Mouse (Mus musculus): ENCODE data around the gene Nkapd1. TPM values are rescaled to one million over a fixed set of nuclear protein-coding genes. Genes with fewer than 3 reads are reported as not detected.
"Not testable (repeated sequence)": the region's sequence is repeated elsewhere in the genome, so short reads cannot be mapped to it uniquely, and the experiment has no call there.

Gene Nkapd1
- polyA plus RNA-seq, 1 experiment from 2014 or later = 20.1 TPM

DNA sequence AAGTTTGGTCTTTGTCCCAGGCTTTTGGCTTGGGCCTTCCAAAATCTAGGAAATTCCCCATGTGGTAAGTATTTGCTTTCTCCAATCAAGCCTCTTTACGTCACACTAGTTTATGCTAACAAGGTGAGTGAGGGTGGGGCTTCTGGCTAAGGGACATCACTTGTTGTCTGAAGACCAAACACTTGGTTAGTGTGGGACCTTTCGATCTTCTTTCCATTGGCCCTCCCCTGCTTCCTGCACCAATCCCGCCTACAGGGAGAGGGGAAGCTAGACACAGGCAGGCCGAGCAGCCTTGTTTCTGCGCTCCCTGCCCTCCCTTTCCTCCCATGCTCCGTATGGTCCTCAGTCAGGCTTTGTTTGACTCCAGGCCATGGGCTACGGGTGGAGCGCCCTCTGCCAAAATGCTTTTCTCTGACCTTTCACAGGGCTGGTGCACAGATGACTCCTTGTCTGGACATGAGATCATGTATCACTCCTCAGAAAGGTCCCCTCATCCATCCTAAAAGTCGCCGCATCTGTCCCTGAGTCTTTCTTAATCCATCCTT, 29.6 kb upstream of the Nkapd1 start:
- H3K27me3 ChIP-seq (replicated peaks; ENCODE audit: control insufficient read depth, insufficient read depth, low read length) = no peaks in the 10 kb centered on the region
- ATAC-seq (replicated peaks; ENCODE audit: low FRiP score) = no peak
- no peak overlapping the region for H3K9ac ChIP-seq (ENCODE audit: low read depth, low read length)
- no peak overlapping the region for H3K27ac ChIP-seq (ENCODE audit: low read depth, low read length)
- no peak overlapping the region for H3K4me3 ChIP-seq (ENCODE audit: low read depth, low read length)
- no peaks in the 10 kb centered on the region; the same call in 1 of the 2 replicates for H3K4me1 ChIP-seq (replicated peaks; ENCODE audit: control insufficient read depth, insufficient read depth, low read length)
- no peaks in the 10 kb centered on the region for H3K9me3 ChIP-seq (ENCODE audit: control insufficient read depth, low read length)
- peaks cover 55% of the 10 kb centered on the region for H3K36me3 ChIP-seq (ENCODE audit: control insufficient read depth, insufficient read depth, low read length)
- no peak for DNase-seq (ENCODE audit: low spot score)
- H3K4me2 ChIP-seq = no peak overlapping the region
- 84% methylated on average over 10 of the region's 10 CpGs for WGBS

DNA sequence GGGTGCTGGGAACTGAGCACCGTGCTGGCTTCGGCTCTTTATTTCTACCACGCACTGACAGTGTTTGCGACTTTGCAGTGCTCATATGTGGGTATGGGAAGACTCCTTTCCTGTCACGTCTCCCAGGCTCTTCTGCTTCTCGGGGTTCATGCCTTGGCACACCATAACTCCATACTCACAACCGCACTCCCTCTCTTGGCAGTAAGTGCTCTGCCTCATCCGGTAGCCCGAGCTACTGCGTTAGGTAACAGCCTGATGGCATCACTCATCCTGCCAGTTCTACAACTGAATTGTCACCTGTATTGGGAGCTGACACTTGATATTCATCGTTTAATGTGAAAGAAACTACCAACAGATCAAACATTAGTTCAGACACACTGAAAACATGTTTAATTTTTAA, 17.0 kb upstream of the Nkapd1 start:
- H3K36me3 ChIP-seq (ENCODE audit: control insufficient read depth, insufficient read depth, low read length) = peaks cover 20% of the 10 kb centered on the region
- H3K27ac ChIP-seq (ENCODE audit: low read depth, low read length) = no peak overlapping the region
- H3K9me3 ChIP-seq (ENCODE audit: control insufficient read depth, low read length) = no peaks in the 10 kb centered on the region
- H3K4me2 ChIP-seq = no peak overlapping the region
- WGBS = 92% methylated on average over 11 of the region's 11 CpGs
- DNase-seq (ENCODE audit: low spot score) (no peak), ATAC-seq (replicated peaks; ENCODE audit: low FRiP score) (no peak)
- no peaks in the 10 kb centered on the region for H3K27me3 ChIP-seq (replicated peaks; ENCODE audit: control insufficient read depth, insufficient read depth, low read length)
- no peak overlapping the region for H3K9ac ChIP-seq (ENCODE audit: low read depth, low read length)
- H3K4me3 ChIP-seq (ENCODE audit: low read depth, low read length) = no peak overlapping the region
- 0 out of 2 replicates have a peak, but pooled peaks cover 3% of the 10 kb centered on the region for H3K4me1 ChIP-seq (replicated peaks; ENCODE audit: control insufficient read depth, insufficient read depth, low read length)

DNA sequence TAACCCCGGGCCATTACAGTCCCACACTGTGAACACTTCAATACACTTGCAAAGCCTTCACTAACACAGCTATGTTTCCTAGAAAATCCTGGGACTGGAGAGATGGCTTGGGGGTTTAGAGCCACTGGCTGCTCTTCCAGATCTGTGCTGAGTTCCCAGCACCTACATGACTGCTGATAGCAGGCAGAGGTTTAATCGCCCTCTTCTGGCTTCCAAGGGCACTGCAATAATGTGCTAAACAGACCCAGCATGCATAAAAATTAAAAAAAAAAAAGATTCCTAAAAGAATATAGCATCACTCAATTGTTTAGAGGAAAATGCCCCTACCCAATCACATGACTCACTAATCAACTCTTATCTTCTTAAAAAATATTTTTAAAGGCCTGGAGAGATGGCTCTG, 15.8 kb upstream of the Nkapd1 start:
- Histone ChIP-seq H3K36me3 (ENCODE audit: control insufficient read depth, insufficient read depth, low read length) (peaks cover 15% of the 10 kb centered on the region), H3K27me3 (replicated peaks; ENCODE audit: control insufficient read depth, insufficient read depth, low read length) (no peaks in the 10 kb centered on the region), H3K9ac (ENCODE audit: low read depth, low read length) (no peak overlapping the region), H3K4me3 (ENCODE audit: low read depth, low read length) (no peak overlapping the region), H3K9me3 (ENCODE audit: control insufficient read depth, low read length) (no peaks in the 10 kb centered on the region), H3K27ac (ENCODE audit: low read depth, low read length) (no peak overlapping the region), H3K4me1 (replicated peaks; ENCODE audit: control insufficient read depth, insufficient read depth, low read length) (0 out of 2 replicates have a peak, but pooled peaks cover 3% of the 10 kb centered on the region), H3K4me2 (no peak overlapping the region)
- 55% methylated on average over 2 of the region's 2 CpGs for WGBS
- ATAC-seq (replicated peaks; ENCODE audit: low FRiP score) (no peak), DNase-seq (ENCODE audit: low spot score) (no peak)

DNA sequence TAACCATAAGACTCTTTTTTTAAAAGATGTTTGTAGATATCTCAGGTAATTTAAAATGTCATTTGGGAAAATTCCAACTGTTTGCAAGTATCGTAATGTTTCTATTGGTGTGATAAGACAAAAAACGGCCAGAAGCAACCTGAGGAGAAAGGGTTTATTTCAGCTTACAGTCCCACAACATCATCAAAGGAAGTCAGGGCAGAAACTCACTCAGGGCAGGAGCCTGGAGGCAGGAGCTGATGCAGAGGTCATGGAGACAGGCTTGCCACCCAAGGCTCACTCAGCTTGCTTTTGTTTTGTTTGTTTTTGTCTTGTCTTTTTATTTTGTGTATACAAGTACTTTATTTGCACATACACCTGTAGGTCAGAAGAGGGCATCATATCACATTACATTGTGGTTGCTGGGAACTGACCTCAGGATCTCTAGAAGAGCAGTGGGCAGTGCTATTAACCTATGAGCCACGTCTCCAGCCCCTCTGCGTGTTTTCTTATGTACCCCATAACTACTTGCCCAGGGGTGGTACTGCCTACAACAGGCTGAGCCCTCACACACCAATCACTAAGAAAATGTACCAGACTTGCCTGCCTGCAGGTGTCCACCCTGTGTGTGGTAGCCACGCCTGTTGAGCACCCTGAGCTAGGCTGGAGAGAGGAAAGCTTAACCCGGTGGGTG, 14.9 kb upstream of the Nkapd1 start:
- H3K9me3 ChIP-seq (ENCODE audit: control insufficient read depth, low read length) = no peaks in the 10 kb centered on the region
- ATAC-seq (replicated peaks; ENCODE audit: low FRiP score) (peak; percentile 29), DNase-seq (ENCODE audit: low spot score) (no peak)
- H3K27ac ChIP-seq (ENCODE audit: low read depth, low read length) = no peak overlapping the region; the same call in 1 of the 2 replicates
- no peaks in the 10 kb centered on the region for H3K27me3 ChIP-seq (replicated peaks; ENCODE audit: control insufficient read depth, insufficient read depth, low read length)
- H3K9ac ChIP-seq (ENCODE audit: low read depth, low read length) = no peak overlapping the region
- 84% methylated on average over 6 of the region's 6 CpGs for WGBS
- H3K4me2 ChIP-seq = no peak overlapping the region
- no peak overlapping the region for H3K4me3 ChIP-seq (ENCODE audit: low read depth, low read length)
- 0 out of 2 replicates have a peak, but pooled peaks cover 3% of the 10 kb centered on the region for H3K4me1 ChIP-seq (replicated peaks; ENCODE audit: control insufficient read depth, insufficient read depth, low read length)
- H3K36me3 ChIP-seq (ENCODE audit: control insufficient read depth, insufficient read depth, low read length) = peaks cover 15% of the 10 kb centered on the region

DNA sequence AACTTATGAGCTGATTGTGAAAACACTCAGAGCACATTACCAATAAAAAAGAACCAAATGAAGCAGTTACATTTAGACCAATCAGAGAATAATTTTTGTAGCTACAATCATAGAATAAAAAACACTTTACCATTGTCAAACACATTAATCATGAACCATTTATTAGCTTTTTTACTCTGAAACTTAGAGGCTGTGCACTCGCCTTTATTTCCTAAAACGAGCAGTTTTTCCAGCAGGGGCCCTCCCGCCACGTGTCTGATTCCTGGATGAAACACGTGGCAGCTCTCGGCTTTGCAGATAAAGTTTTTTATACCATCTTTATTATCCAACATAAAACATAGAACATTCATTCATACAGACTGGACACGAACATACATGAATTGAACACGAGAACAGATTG, 13.6 kb upstream of the Nkapd1 start:
- WGBS = 77% methylated on average over 6 of the region's 8 CpGs
- not testable (repeated sequence) for H3K4me2 ChIP-seq; H3K4me3 ChIP-seq (ENCODE audit: low read depth, low read length); H3K27me3 ChIP-seq (replicated peaks; ENCODE audit: control insufficient read depth, insufficient read depth, low read length); H3K9ac ChIP-seq (ENCODE audit: low read depth, low read length); DNase-seq (ENCODE audit: low spot score); ATAC-seq (replicated peaks; ENCODE audit: low FRiP score); H3K4me1 ChIP-seq (replicated peaks; ENCODE audit: control insufficient read depth, insufficient read depth, low read length); H3K9me3 ChIP-seq (ENCODE audit: control insufficient read depth, low read length); H3K27ac ChIP-seq (ENCODE audit: low read depth, low read length)
- H3K36me3 ChIP-seq (ENCODE audit: control insufficient read depth, insufficient read depth, low read length) = peaks cover 15% of the 10 kb centered on the region

DNA sequence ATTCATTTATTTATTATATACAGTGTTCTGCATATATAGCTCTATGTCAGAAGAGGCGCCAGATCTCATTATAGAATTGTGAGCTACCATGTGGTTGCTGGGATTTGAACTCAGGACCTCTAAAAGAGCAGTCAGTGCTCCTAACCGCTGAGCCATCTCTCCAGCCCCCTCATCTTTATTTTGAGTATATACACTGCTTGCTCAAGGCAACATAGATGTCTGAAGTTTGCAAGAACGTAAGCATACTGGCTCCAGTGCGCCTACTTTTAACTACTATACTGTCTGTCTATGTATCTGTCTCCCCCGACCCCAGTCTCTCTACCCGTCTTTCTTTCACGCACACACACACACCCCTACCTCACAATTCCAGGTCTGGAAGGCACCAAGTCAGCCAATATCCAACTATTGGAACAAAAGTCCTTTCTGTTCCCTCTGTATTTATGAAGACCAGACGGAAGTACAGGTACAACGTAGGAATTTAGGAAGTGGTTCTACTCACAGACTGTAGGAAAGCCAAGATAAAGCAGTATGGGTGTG, 598 bp upstream of the Nkapd1 start:
- 54% methylated on average over 9 of the region's 9 CpGs for WGBS
- DNase-seq (ENCODE audit: low spot score) (no peak), ATAC-seq (replicated peaks; ENCODE audit: low FRiP score) (no peak)
- peak overlapping the region; percentile 70 for H3K4me2 ChIP-seq
- H3K27me3 ChIP-seq (replicated peaks; ENCODE audit: control insufficient read depth, insufficient read depth, low read length) = no peaks in the 10 kb centered on the region
- H3K4me3 ChIP-seq (ENCODE audit: low read depth, low read length) = peak overlapping the region; percentile 96
- H3K27ac ChIP-seq (ENCODE audit: low read depth, low read length) = no peak overlapping the region
- H3K9ac ChIP-seq (ENCODE audit: low read depth, low read length) = no peak overlapping the region
- no peaks in the 10 kb centered on the region for H3K9me3 ChIP-seq (ENCODE audit: control insufficient read depth, low read length)
- H3K4me1 ChIP-seq (replicated peaks; ENCODE audit: control insufficient read depth, insufficient read depth, low read length) = 0 out of 2 replicates have a peak, but pooled peaks cover 2% of the 10 kb centered on the region
- peaks cover 14% of the 10 kb centered on the region for H3K36me3 ChIP-seq (ENCODE audit: control insufficient read depth, insufficient read depth, low read length)

DNA sequence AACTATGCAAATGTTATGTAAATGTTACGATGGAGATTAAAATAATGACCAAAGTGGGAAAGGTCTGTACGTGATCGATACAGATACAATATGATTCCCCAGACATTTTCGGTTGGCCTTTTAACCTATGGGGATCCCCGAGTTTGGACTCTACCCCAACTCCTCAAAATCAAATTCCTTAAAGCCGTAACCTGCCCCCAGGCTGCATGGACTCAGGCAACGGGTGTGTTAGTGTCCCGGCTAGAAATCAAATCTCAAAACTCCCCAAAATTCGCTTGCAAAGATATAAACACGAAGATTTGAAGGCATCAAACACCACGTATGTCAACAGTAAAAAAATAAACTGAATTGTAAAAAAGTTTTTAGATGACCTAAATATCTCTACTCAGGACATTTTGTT, 1.1 kb downstream of the Nkapd1 start:
- H3K4me2 ChIP-seq = peak overlapping the region; percentile 70
- H3K4me3 ChIP-seq (ENCODE audit: low read depth, low read length) = peak overlapping the region; percentile 96
- H3K9ac ChIP-seq (ENCODE audit: low read depth, low read length) = peak overlapping the region; percentile 95
- H3K27ac ChIP-seq (ENCODE audit: low read depth, low read length) = no peak overlapping the region; the same call in 1 of the 2 replicates
- no peak for DNase-seq (ENCODE audit: low spot score)
- no peaks in the 10 kb centered on the region for H3K9me3 ChIP-seq (ENCODE audit: control insufficient read depth, low read length)
- 35% methylated on average over 11 of the region's 11 CpGs for WGBS
- 0 out of 2 replicates have a peak, but pooled peaks cover 2% of the 10 kb centered on the region for H3K4me1 ChIP-seq (replicated peaks; ENCODE audit: control insufficient read depth, insufficient read depth, low read length)
- peaks cover 20% of the 10 kb centered on the region for H3K36me3 ChIP-seq (ENCODE audit: control insufficient read depth, insufficient read depth, low read length)
- H3K27me3 ChIP-seq (replicated peaks; ENCODE audit: control insufficient read depth, insufficient read depth, low read length) = no peaks in the 10 kb centered on the region
- no peak for ATAC-seq (replicated peaks; ENCODE audit: low FRiP score)

DNA sequence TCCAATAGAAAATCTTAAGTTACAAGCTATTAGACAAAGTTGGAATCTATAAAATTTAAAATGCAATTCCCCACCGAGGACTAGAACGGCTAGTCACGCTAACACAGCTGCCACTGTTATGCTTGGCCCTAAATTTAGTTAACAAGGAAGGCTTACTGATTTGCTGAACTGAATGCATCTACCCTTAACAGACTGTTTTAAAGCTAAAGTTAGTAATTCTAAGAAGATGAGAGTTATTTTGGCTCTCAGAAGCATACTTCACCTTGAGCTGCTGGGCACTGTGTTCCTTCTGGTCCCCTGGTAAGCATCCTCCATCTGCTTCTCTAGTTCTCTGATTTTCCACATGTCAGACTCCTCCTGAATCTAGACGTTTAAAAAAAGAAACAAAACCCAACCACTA, 5.1 kb downstream of the Nkapd1 start:
- no peak overlapping the region for H3K4me3 ChIP-seq (ENCODE audit: low read depth, low read length)
- peaks cover 32% of the 10 kb centered on the region for H3K36me3 ChIP-seq (ENCODE audit: control insufficient read depth, insufficient read depth, low read length)
- WGBS = 89% methylated on average over 4 of the region's 4 CpGs
- no peaks in the 10 kb centered on the region for H3K9me3 ChIP-seq (ENCODE audit: control insufficient read depth, low read length)
- 0 out of 2 replicates have a peak, but pooled peaks cover 2% of the 10 kb centered on the region for H3K4me1 ChIP-seq (replicated peaks; ENCODE audit: control insufficient read depth, insufficient read depth, low read length)
- DNase-seq (ENCODE audit: low spot score) (no peak), ATAC-seq (replicated peaks; ENCODE audit: low FRiP score) (no peak)
- H3K4me2 ChIP-seq = no peak overlapping the region
- no peaks in the 10 kb centered on the region for H3K27me3 ChIP-seq (replicated peaks; ENCODE audit: control insufficient read depth, insufficient read depth, low read length)
- no peak overlapping the region for H3K27ac ChIP-seq (ENCODE audit: low read depth, low read length)
- no peak overlapping the region for H3K9ac ChIP-seq (ENCODE audit: low read depth, low read length)
